Mouse (Mus musculus) stomach, embryonic 14.5 days (tissue): ENCODE data around the gene G6pdx. TPM values are rescaled to one million over a fixed set of nuclear protein-coding genes. Genes with fewer than 3 reads are reported as not detected.

Experiments used
- ATAC-seq: fragments of 200-750 bp; cut with Nextera tagmentation; 2 replicates; pipeline ENCODE4 v1.8.0; 2017; ENCODE audit warnings: low read depth, moderate TSS enrichment; ENCODE audit not compliant: insufficient number of reproducible peaks, insufficient read depth, low FRiP score
- H3K27ac ChIP-seq: fragments of 300-500 bp; sonication (generic); 2 replicates; pipeline ENCODE4 v1.5.1; 2014; ENCODE audit warnings: mild to moderate bottlenecking, low read length, moderate library complexity, mixed read lengths
- H3K27me3 ChIP-seq: fragments of 300-500 bp; sonication (generic); 2 replicates; pipeline ENCODE4 v1.6.1; 2014; ENCODE audit warnings: low read length, control low read depth, mixed read lengths; ENCODE audit not compliant: control insufficient read depth, insufficient read depth
- H3K36me3 ChIP-seq: fragments of 300-500 bp; sonication (generic); 2 replicates; pipeline ENCODE4 v1.6.1; 2014; ENCODE audit warnings: mild to moderate bottlenecking, control low read depth, low read length, moderate library complexity, mixed read lengths; ENCODE audit not compliant: control insufficient read depth, insufficient read depth
- H3K4me1 ChIP-seq: fragments of 300-500 bp; sonication (generic); 2 replicates; pipeline ENCODE4 v1.6.1; 2014; ENCODE audit warnings: low read length, control low read depth, mixed read lengths; ENCODE audit not compliant: control insufficient read depth, insufficient read depth
- H3K4me2 ChIP-seq: fragments of 300-500 bp; sonication (generic); replicated peaks from 2 replicates; pipeline ENCODE4 v1.6.1; 2014; ENCODE audit warnings: low read depth, low read length, control low read depth
- H3K4me3 ChIP-seq: fragments of 300-500 bp; sonication (generic); 2 replicates; pipeline ENCODE4 v1.5.1; 2014; ENCODE audit warnings: low read depth, low read length, control low read depth
- H3K9ac ChIP-seq: fragments of 300-500 bp; sonication (generic); replicated peaks from 2 replicates; pipeline ENCODE4 v1.6.1; 2014; ENCODE audit warnings: low read depth, mild to moderate bottlenecking, control low read depth, low read length, moderate library complexity, mixed read lengths
- H3K9me3 ChIP-seq: fragments of 300-500 bp; sonication (generic); 2 replicates; pipeline ENCODE4 v1.6.1; 2016; ENCODE audit warnings: low read depth, low read length, control low read depth; ENCODE audit not compliant: control insufficient read depth
- WGBS: fragments of 180-500 bp; shearing (Covaris S2); extraction: QIAGEN DNeasy Blood & Tissue Kit; methylation state at CpG from one replicate; pipeline ENCODE4 v1.1.7; 2014; 5-methylcytosine and 5-hydroxymethylcytosine counted together
- polyA plus RNA-seq: library from polyadenylated mRNA; unstranded; fragments of >200 nt; fragmentation: Nextera tagmentation; extraction: Ambion mirVana; gene quantifications from 2 replicates; pipeline ENCODE4 v1.2.1, GENCODE M21; 2014

G6pdx gene
- polyA plus RNA-seq, 1 experiment from 2014 or later = 78.4 TPM

- H3K27me3 ChIP-seq = no peaks in the 10 kb centered on the region
- no peaks in the 10 kb centered on the region for H3K36me3 ChIP-seq
- no peak overlapping the region for H3K4me3 ChIP-seq
- ATAC-seq = peak; percentile 66
- no peak overlapping the region for H3K9ac ChIP-seq
- H3K4me1 ChIP-seq = no peaks in the 10 kb centered on the region
- peak overlapping the region; percentile 66; the same call in 1 of the 2 replicates for H3K27ac ChIP-seq
- no peak overlapping the region for H3K4me2 ChIP-seq
- H3K9me3 ChIP-seq = no peaks in the 10 kb centered on the region
Measured at GRCm38 (mm10) chrX:74424443-74424842, 4.6 kb downstream of the G6pdx start.

GRCm38 (mm10) chrX:74413377-74413776, 15.6 kb downstream of the G6pdx start:
- ATAC-seq = peak; percentile 71; the same call in 1 of the 2 replicates
- H3K27me3 ChIP-seq = no peaks in the 10 kb centered on the region
- H3K9ac ChIP-seq = no peak overlapping the region
- no peaks in the 10 kb centered on the region for H3K36me3 ChIP-seq
- H3K4me3 ChIP-seq = no peak overlapping the region
- no peaks in the 10 kb centered on the region for H3K4me1 ChIP-seq
- H3K27ac ChIP-seq = no peak overlapping the region
- no peaks in the 10 kb centered on the region for H3K9me3 ChIP-seq
- no peak overlapping the region for H3K4me2 ChIP-seq

- no peak overlapping the region for H3K4me3 ChIP-seq
- no peaks in the 10 kb centered on the region for H3K36me3 ChIP-seq
- WGBS = 42% methylated on average over 2 of the region's 2 CpGs
- ATAC-seq = no peak
- H3K4me2 ChIP-seq = no peak overlapping the region
- no peaks in the 10 kb centered on the region for H3K9me3 ChIP-seq
- H3K9ac ChIP-seq = no peak overlapping the region
- H3K4me1 ChIP-seq = no peaks in the 10 kb centered on the region
- no peaks in the 10 kb centered on the region for H3K27me3 ChIP-seq
- H3K27ac ChIP-seq = no peak overlapping the region
Measured at GRCm38 (mm10) chrX:74408340-74408739, 20.7 kb downstream of the G6pdx start.

GRCm38 (mm10) chrX:74400136-74400535, 28.9 kb downstream of the G6pdx start:
- no peak overlapping the region for H3K4me3 ChIP-seq
- H3K9me3 ChIP-seq = no peaks in the 10 kb centered on the region
- H3K36me3 ChIP-seq = no peaks in the 10 kb centered on the region
- H3K27ac ChIP-seq = no peak overlapping the region
- no peak overlapping the region for H3K4me2 ChIP-seq
- 77% methylated on average over 3 of the region's 3 CpGs for WGBS
- H3K27me3 ChIP-seq = no peaks in the 10 kb centered on the region
- H3K4me1 ChIP-seq = no peaks in the 10 kb centered on the region
- ATAC-seq = no peak
- H3K9ac ChIP-seq = no peak overlapping the region

- Histone ChIP-seq H3K27me3 (no peaks in the 10 kb centered on the region), H3K4me3 (peak within 1 kb of the TSS; percentile 47), H3K36me3 (no peaks in the 10 kb centered on the region), H3K9me3 (no peaks in the 10 kb centered on the region), H3K4me2 (peak within 1 kb of the TSS; percentile 52), H3K4me1 (no peaks in the 10 kb centered on the region), H3K27ac (peak within 1 kb of the TSS; percentile 89), H3K9ac (peak within 1 kb of the TSS; percentile 55)
- 25% methylated on average over 30 of the region's 30 CpGs for WGBS
- peak; percentile 100 for ATAC-seq
Measured at GRCm38 (mm10) chrX:74392535-74393443, 36.2 kb downstream of the G6pdx start, which contains the start of the genes Fam3a and Ikbkg. Gene Fam3a (minus strand): TSS chrX:74393272. Gene Ikbkg (plus strand): TSS chrX:74393290.

- H3K4me2 ChIP-seq = no peak overlapping the region
- no peak for ATAC-seq
- H3K27me3 ChIP-seq = no peaks in the 10 kb centered on the region
- no peaks in the 10 kb centered on the region for H3K9me3 ChIP-seq
- H3K4me3 ChIP-seq = no peak overlapping the region
- H3K9ac ChIP-seq = no peak overlapping the region
- H3K27ac ChIP-seq = no peak overlapping the region
- no peaks in the 10 kb centered on the region; the same call in 1 of the 2 replicates for H3K36me3 ChIP-seq
- no peaks in the 10 kb centered on the region for H3K4me1 ChIP-seq
Measured at GRCm38 (mm10) chrX:74388153-74388552, 40.8 kb downstream of the G6pdx start.

GRCm38 (mm10) chrX:74384451-74384850, 44.5 kb downstream of the G6pdx start:
- no peaks in the 10 kb centered on the region for H3K9me3 ChIP-seq
- H3K36me3 ChIP-seq = no peaks in the 10 kb centered on the region; the same call in 1 of the 2 replicates
- ATAC-seq = no peak
- H3K27ac ChIP-seq = no peak overlapping the region
- no peak overlapping the region for H3K4me3 ChIP-seq
- 86% methylated on average over 2 of the region's 2 CpGs for WGBS
- no peak overlapping the region for H3K9ac ChIP-seq
- H3K4me2 ChIP-seq = no peak overlapping the region
- no peaks in the 10 kb centered on the region for H3K27me3 ChIP-seq
- no peaks in the 10 kb centered on the region for H3K4me1 ChIP-seq

GRCm38 (mm10) chrX:74372888-74373549, 56.0 kb downstream of the G6pdx start, which contains the start of the genes Ubl4a and Slc10a3:
Gene Ubl4a (minus strand): TSS chrX:74373218.
Gene Slc10a3 (minus strand): TSS chrX:74373349.
- Histone ChIP-seq H3K36me3 (no peaks in the 10 kb centered on the region), H3K27ac (no peak within 1 kb of the TSS), H3K27me3 (no peaks in the 10 kb centered on the region), H3K9me3 (no peaks in the 10 kb centered on the region), H3K9ac (peak within 1 kb of the TSS; percentile 21; the same call in 1 of the 2 replicates), H3K4me2 (peak within 1 kb of the TSS; percentile 48), H3K4me3 (peak within 1 kb of the TSS; percentile 34), H3K4me1 (peaks cover 3% of the 10 kb centered on the region)
- ATAC-seq = peak; percentile 90
- WGBS = 26% methylated on average over 32 of the region's 32 CpGs
